Mouse (Mus musculus): Measurements from ENCODE around the gene Nms.

DNA sequence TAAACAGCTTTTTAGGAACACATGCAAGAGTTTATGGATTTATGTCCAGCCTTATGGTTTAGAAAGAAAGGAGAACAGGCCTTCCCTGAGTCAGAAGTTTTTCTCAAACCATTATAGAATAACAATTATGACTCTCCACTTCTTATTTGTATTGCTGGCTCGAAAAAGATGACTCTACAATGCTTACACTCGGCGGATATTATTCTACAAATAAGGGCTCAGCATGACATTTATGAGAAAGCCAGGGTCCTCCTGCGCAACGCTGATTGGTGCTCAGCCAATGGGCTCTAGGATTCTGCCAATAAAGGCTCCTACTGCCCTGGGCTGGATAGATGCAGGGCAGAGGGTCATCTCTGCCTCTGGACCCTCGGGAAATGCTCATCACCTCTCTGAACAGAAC lies at the start of gene Nms:
- TF ChIP-seq CTCF (IDR thresholded peaks at IDR 0.05) (no peak), EP300 (IDR thresholded peaks at IDR 0.05) (no peak)
